ENCODE assay signal across 8 mouse cellular contexts in genomic region chr14:105894971-105895873, GRCm38 (mm10). TPM values are rescaled to one million over a fixed set of nuclear protein-coding genes. Genes with fewer than 3 reads are reported as not detected.
DNase-seq lines count a peak whose midpoint lies in the region; ATAC-seq lines count a peak whose summit lies in the region.

No protein-coding gene starts in this region.

- under 1% methylated on average over 36 of the region's 36 CpGs for WGBS in hindbrain, embryonic 13.5 days

- peaks cover 33% of the 10 kb centered on the region for H3K4me1 ChIP-seq in hindbrain, embryonic 13.5 days (replicated peaks)

- peak overlapping the region; percentile 87 for H3K4me3 ChIP-seq in hindbrain, embryonic 13.5 days

- peak overlapping the region; percentile 96 for H3K9ac ChIP-seq in hindbrain, embryonic 13.5 days

- H3K27me3 ChIP-seq in hindbrain, embryonic 13.5 days: 0 out of 2 replicates have a peak, but pooled peaks cover 3% of the 10 kb centered on the region

- H3K36me3 ChIP-seq in hindbrain, embryonic 13.5 days: peaks cover 7% of the 10 kb centered on the region; the same call in 1 of the 2 replicates

- H3K4me2 ChIP-seq in hindbrain, embryonic 13.5 days: peak overlapping the region; percentile 97

- peak; percentile 90 for DNase-seq in ZHBTc4 (ENCODE audit: low read depth, low spot score)
- peak; percentile 68 for DNase-seq in cerebellum, adult 9-11 months
- DNase-seq in frontal cortex, postnatal 14 days (ENCODE audit: low spot score in 2 of 2): peak; percentile 37 to 39
- peak; percentile 52 to 56 for DNase-seq in layer of hippocampus, postnatal 36 days
- peak; percentile 69 to 72 for DNase-seq in lung, postnatal 4 days
- DNase-seq in right cerebral cortex, postnatal 10 days (ENCODE audit: low spot score in 2 of 2): peak; percentile 67 to 75
- DNase-seq in urinary bladder, postnatal 4 days (ENCODE audit: low spot score in 2 of 2): peak; percentile 39 to 63

- no peaks in the 10 kb centered on the region for H3K9me3 ChIP-seq in hindbrain, embryonic 13.5 days

- peak overlapping the region; percentile 99 for H3K27ac ChIP-seq in hindbrain, embryonic 13.5 days

- ATAC-seq in hindbrain, embryonic 13.5 days (ENCODE audit: low FRiP score): no peak

RNA-seq across cellular contexts. Expression of gene Spry2, which starts 1.4 kb away (rescaled TPM):
- 39.0 and 42.2 TPM in 2 replicates for polyA plus RNA-seq in hindbrain, embryonic 13.5 days (2015; fragmentation: Nextera tagmentation; extraction: Ambion mirVana)
- total RNA-seq in layer of hippocampus, postnatal 36 days (2021): 10 to 100 TPM; 63.9 to 64.0 TPM

Comparison
In these comparisons a context has a peak if more than half of its experiments do, and no peak if none do; other contexts are left out.
1. DNase-seq: peak in every context shown above with its lines; median percentile 90 in ZHBTc4; 71 in right cerebral cortex, postnatal 10 days; 70 in lung, postnatal 4 days; 68 in cerebellum, adult 9-11 months; 54 in layer of hippocampus, postnatal 36 days; 51 in urinary bladder, postnatal 4 days; 38 in frontal cortex, postnatal 14 days.